Mouse (Mus musculus) liver, postnatal 0 days (tissue): ENCODE measurements around the gene Psmb8. TPM values are rescaled to one million over a fixed set of nuclear protein-coding genes. Genes with fewer than 3 reads are reported as not detected.
"Not testable (repeated sequence)": the region's sequence is repeated elsewhere in the genome, so short reads cannot be mapped to it uniquely, and the experiment has no call there.

Experiments
- ATAC-seq: fragments of 200-750 bp; cut with Nextera tagmentation; 2 replicates; pipeline ENCODE4 v1.8.0; 2017; ENCODE audit warnings: mild to moderate bottlenecking, moderate library complexity
- DNase-seq: peaks from one replicate; pipeline ENCODE4 v3.0.0-alpha.2; 2016
- H3K27ac ChIP-seq: fragments of 300-500 bp; sonication (generic); 2 replicates; pipeline ENCODE4 v1.5.1; 2014; ENCODE audit warnings: antibody characterized with exemption, moderate library complexity, mild to moderate bottlenecking, low read depth
- H3K27me3 ChIP-seq: fragments of 300-500 bp; sonication (generic); 2 replicates; pipeline ENCODE4 v1.6.1; 2014; ENCODE audit warnings: low read length, control low read depth, mixed read lengths; ENCODE audit not compliant: insufficient read depth
- H3K36me3 ChIP-seq: fragments of 300-500 bp; sonication (generic); replicated peaks from 2 replicates; pipeline ENCODE4 v1.6.1; 2014; ENCODE audit warnings: mild to moderate bottlenecking, control low read depth, low read length, moderate library complexity, mixed read lengths; ENCODE audit not compliant: insufficient read depth
- H3K4me1 ChIP-seq: fragments of 300-500 bp; sonication (generic); 2 replicates; pipeline ENCODE4 v1.6.1; 2014; ENCODE audit warnings: antibody characterized with exemption, mild to moderate bottlenecking, control low read depth; ENCODE audit not compliant: insufficient read depth
- H3K4me2 ChIP-seq: fragments of 300-500 bp; sonication (generic); 2 replicates; pipeline ENCODE4 v1.6.1; 2014; ENCODE audit warnings: low read depth, mild to moderate bottlenecking, low read length, moderate library complexity, mixed read lengths
- H3K4me3 ChIP-seq: fragments of 300-500 bp; sonication (generic); 2 replicates; pipeline ENCODE4 v1.5.1; 2014; ENCODE audit warnings: low read depth, low read length
- H3K9ac ChIP-seq: fragments of 300-500 bp; sonication (generic); replicated peaks from 2 replicates; pipeline ENCODE4 v1.6.1; 2014; ENCODE audit warnings: mild to moderate bottlenecking, moderate library complexity
- H3K9me3 ChIP-seq: fragments of 300-500 bp; sonication (generic); 2 replicates; pipeline ENCODE4 v1.6.1; 2016; ENCODE audit warnings: mild to moderate bottlenecking, control low read depth, low read length, mixed read lengths
- CTCF ChIP-seq: sonication (generic); IDR thresholded peaks from 2 replicates; pipeline ENCODE4 v1.5.1; 2016; ENCODE audit warnings: antibody characterized with exemption, low read depth
- EP300 ChIP-seq: IDR thresholded peaks from 2 replicates; pipeline ENCODE4 v1.6.1; 2016; ENCODE audit warnings: antibody characterized with exemption, low read depth, mild to moderate bottlenecking
- WGBS: fragments of 180-500 bp; shearing (Covaris S2); extraction: QIAGEN DNeasy Blood & Tissue Kit; methylation state at CpG from one replicate; pipeline ENCODE4 v1.1.7; 2014; ENCODE audit not compliant: insufficient replicate concordance; 5-methylcytosine and 5-hydroxymethylcytosine counted together
- polyA plus RNA-seq: library from polyadenylated mRNA; unstranded; fragments of >200 nt; fragmentation: Nextera tagmentation; extraction: Ambion mirVana; gene quantifications from 2 replicates; pipeline ENCODE4 v1.2.1, GENCODE M21; 2015

Psmb8 gene
- polyA plus RNA-seq, 1 experiment from 2014 or later, result 49.7 TPM

- Histone ChIP-seq H3K4me3 (no peak overlapping the region), H3K36me3 (peaks cover 11% of the 10 kb centered on the region; the same call in 1 of the 2 replicates), H3K9me3 (0 out of 2 replicates have a peak, but pooled peaks cover 3% of the 10 kb centered on the region), H3K9ac (no peak overlapping the region), H3K4me2 (no peak overlapping the region), H3K4me1 (no peaks in the 10 kb centered on the region), H3K27ac (no peak overlapping the region), H3K27me3 (no peaks in the 10 kb centered on the region)
- DNase-seq (no peak), ATAC-seq (peak; percentile 40)
- TF ChIP-seq EP300 (no peak), CTCF (no peak)
- WGBS, result 76% methylated on average over 11 of the region's 11 CpGs
Measured at GRCm38 (mm10) chr17:34218675-34219074, 21.2 kb downstream of the Psmb8 start.

- H3K4me2 ChIP-seq, result not testable (repeated sequence)
Measured at GRCm38 (mm10) chr17:34219096-34219495, 21.6 kb downstream of the Psmb8 start.

GRCm38 (mm10) chr17:34219801-34220200 is 22.3 kb downstream of the Psmb8 start:
- not testable (repeated sequence) for H3K9ac ChIP-seq, H3K4me1 ChIP-seq, DNase-seq, H3K4me3 ChIP-seq, H3K27me3 ChIP-seq, H3K9me3 ChIP-seq, H3K36me3 ChIP-seq, ATAC-seq, H3K27ac ChIP-seq, H3K4me2 ChIP-seq
- WGBS, result 87% methylated on average over 3 of the region's 7 CpGs

More at GRCm38 (mm10) chr17:34219096-34219495, 21.6 kb downstream of the Psmb8 start:
- H3K4me1 ChIP-seq, H3K4me3 ChIP-seq, ATAC-seq, H3K36me3 ChIP-seq, H3K9ac ChIP-seq, H3K27me3 ChIP-seq, H3K27ac ChIP-seq, H3K9me3 ChIP-seq: not testable (repeated sequence)
- 85% methylated on average over 7 of the region's 11 CpGs for WGBS
- DNase-seq, result peak; percentile 57
- peak; percentile 67 for TF ChIP-seq CTCF

GRCm38 (mm10) chr17:34220401-34220800 is 22.9 kb downstream of the Psmb8 start:
- not testable (repeated sequence) for H3K27ac ChIP-seq, H3K4me1 ChIP-seq, H3K4me2 ChIP-seq, H3K9ac ChIP-seq, H3K27me3 ChIP-seq, H3K36me3 ChIP-seq, DNase-seq, H3K9me3 ChIP-seq, H3K4me3 ChIP-seq, ATAC-seq
- WGBS, result 88% methylated on average over 4 of the region's 16 CpGs

- H3K4me2 ChIP-seq, result no peak overlapping the region
- TF ChIP-seq CTCF, result no peak
- no peak for TF ChIP-seq EP300
- no peak overlapping the region for H3K27ac ChIP-seq
- H3K9me3 ChIP-seq, result no peaks in the 10 kb centered on the region
- H3K9ac ChIP-seq, result no peak overlapping the region
- no peak overlapping the region for H3K4me3 ChIP-seq
- H3K36me3 ChIP-seq, result no peaks in the 10 kb centered on the region
- DNase-seq (no peak), ATAC-seq (no peak)
- no peaks in the 10 kb centered on the region for H3K27me3 ChIP-seq
- WGBS, result 83% methylated on average over 3 of the region's 3 CpGs
- H3K4me1 ChIP-seq, result no peaks in the 10 kb centered on the region
Measured at GRCm38 (mm10) chr17:34224816-34225215, 27.3 kb downstream of the Psmb8 start.

- Histone ChIP-seq H3K36me3 (no peaks in the 10 kb centered on the region), H3K9ac (no peak overlapping the region), H3K27ac (no peak overlapping the region), H3K4me1 (no peaks in the 10 kb centered on the region), H3K4me3 (no peak overlapping the region), H3K9me3 (no peaks in the 10 kb centered on the region), H3K4me2 (no peak overlapping the region), H3K27me3 (no peaks in the 10 kb centered on the region)
- DNase-seq (no peak), ATAC-seq (no peak)
- 89% methylated on average over 8 of the region's 8 CpGs for WGBS
- TF ChIP-seq EP300 (no peak), CTCF (no peak)
Measured at GRCm38 (mm10) chr17:34225426-34225825, 27.9 kb downstream of the Psmb8 start.

- not testable (repeated sequence) for H3K27ac ChIP-seq, H3K4me1 ChIP-seq, H3K27me3 ChIP-seq, H3K9ac ChIP-seq, H3K4me2 ChIP-seq, H3K9me3 ChIP-seq, DNase-seq, ATAC-seq, H3K36me3 ChIP-seq, H3K4me3 ChIP-seq
- WGBS, result 94% methylated on average over 13 of the region's 23 CpGs
Measured at GRCm38 (mm10) chr17:34225911-34226310, 28.4 kb downstream of the Psmb8 start.

- WGBS, result 91% methylated on average over 6 of the region's 9 CpGs
- H3K27ac ChIP-seq, DNase-seq, H3K9me3 ChIP-seq, H3K27me3 ChIP-seq, H3K9ac ChIP-seq, H3K4me2 ChIP-seq, H3K36me3 ChIP-seq, H3K4me1 ChIP-seq, ATAC-seq, H3K4me3 ChIP-seq: not testable (repeated sequence)
Measured at GRCm38 (mm10) chr17:34230971-34231370, 33.5 kb downstream of the Psmb8 start.

GRCm38 (mm10) chr17:34232021-34232420 is 34.5 kb downstream of the Psmb8 start:
- not testable (repeated sequence) for ATAC-seq, H3K4me3 ChIP-seq, H3K9me3 ChIP-seq, H3K27ac ChIP-seq, H3K4me1 ChIP-seq, H3K9ac ChIP-seq, DNase-seq, H3K36me3 ChIP-seq, H3K4me2 ChIP-seq, H3K27me3 ChIP-seq
- WGBS, result 81% methylated on average over 5 of the region's 7 CpGs
